Comparison of ENCODE assay signal across 18 mouse cellular contexts in genomic region chr9:33389170-33389569, GRCm38 (mm10).
A peak's percentile ranks its signal among the peaks of the same experiment; 100 is the strongest.
DNase-seq lines count a peak whose midpoint lies in the region; ATAC-seq and TF ChIP-seq lines count a peak whose summit lies in the region.
"Had no signal": no experiment of that assay in that cellular context is flagged by ENCODE, and none has a peak within 500 bp of the region (broad histone marks: within the 10 kb centered on the region; RNA-seq: fewer than 3 reads in every experiment).

No protein-coding gene starts in this region.

- TF ChIP-seq POLR2A in CH12.LX (IDR thresholded peaks at IDR 0.05; ENCODE audit: low read depth, low read length), result no peak

- TF ChIP-seq RAD21 in CH12.LX (IDR thresholded peaks at IDR 0.05; ENCODE audit: low read depth, low read length), result no peak

- no peaks in the 10 kb centered on the region; a peak in 1 of 4 replicates for H3K4me1 ChIP-seq in CH12.LX (ENCODE audit: control insufficient read depth in 1 of 2, insufficient read depth in 2 of 2)
- H3K4me1 ChIP-seq: embryonic facial prominence, embryonic 10.5 days; forebrain, embryonic 13.5 days; heart, embryonic 13.5 days; hindbrain, embryonic 15.5 days had no signal

- H3K4me3 ChIP-seq in CH12.LX (replicated peaks in 1 of 3; ENCODE audit: low read depth in 2 of 3, low read length in 2 of 3, poor library complexity in 1 of 3), result no peak overlapping the region
- H3K4me3 ChIP-seq: embryonic facial prominence, embryonic 10.5 days; forebrain, embryonic 13.5 days; heart, embryonic 13.5 days; hindbrain, embryonic 15.5 days had no signal

- no peaks in the 10 kb centered on the region for H3K79me2 ChIP-seq in CH12.LX (replicated peaks; ENCODE audit: control insufficient read depth, extremely low read depth, insufficient read depth, poor library complexity, severe bottlenecking)

- H3K9me3 ChIP-seq in CH12.LX (replicated peaks; ENCODE audit: low read length), result no peaks in the 10 kb centered on the region
- H3K9me3 ChIP-seq: embryonic facial prominence, embryonic 10.5 days; forebrain, embryonic 13.5 days; heart, embryonic 13.5 days; hindbrain, embryonic 15.5 days had no signal

- DNase-seq in layer of hippocampus, adult 9-10 months (ENCODE audit: low spot score), result peak; percentile 4
- DNase-seq in layer of hippocampus, adult 8-10 months (ENCODE audit: low spot score in 2 of 2), result no peak
- peak; percentile 9 for DNase-seq in right cerebral cortex, adult 18-20 months
- DNase-seq in right cerebral cortex, postnatal 36 days (ENCODE audit: low spot score in 2 of 2), result no peak
- peak; percentile 42 for DNase-seq in CH12.LX (ENCODE audit: extremely low read depth)
- DNase-seq: adrenal gland, postnatal 14 days; B cell, adult 2 months; cerebellum, adult 18-20 months; cerebellum, postnatal 10 days; gastrocnemius, postnatal 36 days; heart, adult 11 months; heart, postnatal 36 days had no signal

- no peaks in the 10 kb centered on the region for H3K27me3 ChIP-seq in CH12.LX (replicated peaks)
- H3K27me3 ChIP-seq: forebrain, embryonic 13.5 days; heart, embryonic 13.5 days; hindbrain, embryonic 15.5 days had no signal

- no peak overlapping the region for H3K27ac ChIP-seq in CH12.LX (ENCODE audit: insufficient read depth, low read depth)
- H3K27ac ChIP-seq: embryonic facial prominence, embryonic 10.5 days; forebrain, embryonic 13.5 days; heart, embryonic 13.5 days; hindbrain, embryonic 15.5 days had no signal

- TF ChIP-seq CTCF in CH12.LX (conservative IDR thresholded peaks at IDR 0.05 in 1 of 2, IDR thresholded peaks at IDR 0.05 in 1 of 2; ENCODE audit: low read depth in 2 of 2, low read length in 2 of 2), result no peak

- H3K36me3 ChIP-seq in CH12.LX (replicated peaks in 1 of 2; ENCODE audit: control insufficient read depth in 1 of 2, insufficient read depth in 1 of 2, low read length in 1 of 2), result no peaks in the 10 kb centered on the region
- H3K36me3 ChIP-seq: embryonic facial prominence, embryonic 10.5 days; heart, embryonic 13.5 days; hindbrain, embryonic 15.5 days had no signal

- dilution Hi-C loops in CH12.LX (cut with MboI; ENCODE audit: extremely low pct_ligation_motif_present, extremely low pct_unique_long_range_greater_than_20kb, low sequenced_read_pairs), result no loop called here

- in situ Hi-C loops in CH12.LX (cut with MboI; ENCODE audit: low pct_ligation_motif_present, low pct_unique_long_range_greater_than_20kb, low sequenced_read_pairs), result no loop called here

- H3K9ac ChIP-seq in CH12.LX (ENCODE audit: insufficient read depth, low read depth), result no peak overlapping the region
- H3K9ac ChIP-seq: forebrain, embryonic 13.5 days; heart, embryonic 13.5 days; hindbrain, embryonic 15.5 days had no signal

- ATAC-seq in activated CD4-positive, CD25-positive, alpha-beta regulatory T cell, adult 4 months, result no peak
- ATAC-seq: CD4-positive, CD25-positive, alpha-beta regulatory T cell, adult 4 months; forebrain, embryonic 13.5 days had no signal

- no peak overlapping the region for H3K4me2 ChIP-seq in CH12.LX (ENCODE audit: insufficient read depth, low read depth, poor library complexity, severe bottlenecking)
- H3K4me2 ChIP-seq: forebrain, embryonic 13.5 days; heart, embryonic 13.5 days; hindbrain, embryonic 15.5 days had no signal

- no peak for TF ChIP-seq EP300 in CH12.LX (IDR thresholded peaks at IDR 0.05; ENCODE audit: low read length)

TF ChIP-seq in CH12.LX, 34 proteins besides CTCF, POLR2A, EP300 and RAD21:
- no peak for TF ChIP-seq UBTF (IDR thresholded peaks at IDR 0.05; ENCODE audit: low read depth, low read length)
- no peak for TF ChIP-seq JUN (IDR thresholded peaks at IDR 0.05; ENCODE audit: insufficient read depth, low read depth, low read length)
- no peak for TF ChIP-seq POLR2AphosphoS2 (IDR thresholded peaks at IDR 0.05; ENCODE audit: low read depth, low read length)
- TF ChIP-seq ZC3H11A (IDR thresholded peaks at IDR 0.05; ENCODE audit: low read depth, low read length), result no peak
- TF ChIP-seq JUND (conservative IDR thresholded peaks at IDR 0.05; ENCODE audit: low read depth, low read length), result no peak; the same call in 1 of the 2 replicates
- TF ChIP-seq RCOR1 (conservative IDR thresholded peaks at IDR 0.05; ENCODE audit: low read depth, low read length), result no peak

Comparison
In these comparisons a context has a peak if more than half of its experiments do, and no peak if none do; other contexts are left out.
1. DNase-seq: peak in layer of hippocampus, adult 9-10 months (single experiment), right cerebral cortex, adult 18-20 months (single experiment) and CH12.LX (single experiment); none in layer of hippocampus, adult 8-10 months (0 of 2) and right cerebral cortex, postnatal 36 days (0 of 2).